Mouse (Mus musculus): Measurements from ENCODE around the gene Dnah9.

Gene Dnah9

DNA sequence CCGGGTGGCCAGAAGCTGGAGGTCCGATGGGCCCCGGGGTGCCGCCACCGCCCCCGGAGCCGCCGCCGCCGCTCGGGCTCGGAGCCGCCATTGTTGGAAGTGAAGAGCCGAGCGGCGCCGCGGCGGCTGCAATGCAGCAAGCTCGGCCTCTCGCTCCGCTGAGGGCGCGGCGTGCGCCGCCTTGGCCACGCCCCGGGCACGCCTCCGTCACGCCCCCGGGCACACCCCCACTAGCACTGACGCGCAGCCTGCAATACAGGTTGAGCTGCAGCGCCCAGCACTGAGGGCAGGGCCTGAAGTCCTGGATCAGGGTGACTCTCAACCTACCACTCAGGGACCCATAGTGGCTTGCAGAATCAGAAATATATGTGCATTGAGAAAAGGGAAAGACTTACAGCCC, 380.2 kb downstream of the Dnah9 start, which contains the start of gene Map2k4:
Map2k4 (minus strand) TSS at position 144 of the 400 bp plus-strand sequence.
- peak; percentile 97 for DNase-seq

DNA sequence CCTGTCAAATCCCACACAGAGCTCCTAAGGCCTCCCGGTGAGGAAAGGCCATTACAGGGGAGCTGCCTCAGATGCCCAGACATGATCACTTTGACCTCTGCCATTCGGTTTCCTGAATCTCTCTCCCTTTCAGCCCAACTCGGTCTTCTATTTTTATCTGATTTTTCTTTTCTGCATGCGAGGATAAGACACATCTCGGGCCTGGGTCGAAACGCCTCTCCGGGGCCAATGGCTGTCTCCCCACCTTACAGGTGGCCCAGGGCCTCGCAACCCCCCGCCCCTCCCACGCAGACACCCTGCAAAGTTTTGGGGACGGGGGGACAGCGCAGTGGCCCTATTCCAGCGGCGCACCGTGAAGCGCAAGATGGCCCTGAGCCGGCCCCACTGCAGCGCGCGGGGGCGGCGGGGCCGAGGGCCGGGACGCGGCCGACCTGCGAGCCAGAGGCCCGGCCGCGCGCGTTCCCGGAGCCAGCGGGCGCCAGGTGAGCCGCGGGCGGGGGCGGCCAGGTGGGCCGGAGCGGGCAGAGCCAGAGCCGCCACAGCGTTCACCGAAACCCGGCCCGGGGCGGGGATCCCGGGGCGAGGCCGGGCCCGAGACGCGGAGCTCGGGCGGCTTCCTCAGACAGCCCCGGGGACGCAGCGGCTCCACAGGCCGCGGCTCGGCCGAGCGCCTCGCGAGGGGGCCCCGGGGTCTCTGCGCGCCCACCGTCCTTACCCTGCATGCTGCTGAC, 380.8 kb downstream of the Dnah9 start:
- DNase-seq: no peak

DNA sequence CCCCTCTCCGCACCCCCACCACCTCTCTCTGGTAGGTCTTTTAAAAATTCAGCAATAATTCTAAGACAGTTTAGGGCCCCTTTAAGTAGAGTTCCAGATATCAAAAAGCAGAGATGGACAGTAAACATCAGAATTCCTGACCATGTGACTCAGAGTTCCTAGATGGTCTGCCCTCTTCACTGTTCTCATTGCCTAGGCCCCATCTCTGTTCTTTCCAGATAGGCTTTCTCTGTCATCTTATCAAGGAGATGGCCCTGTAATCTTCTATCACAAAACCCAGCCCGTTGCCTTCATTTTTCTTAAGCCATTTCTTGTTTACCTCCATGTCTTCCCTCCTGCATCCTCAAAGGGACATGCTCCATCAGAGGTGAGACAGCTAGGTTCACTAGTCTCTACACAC, 382.2 kb downstream of the Dnah9 start:
- DNase-seq: no peak

DNA sequence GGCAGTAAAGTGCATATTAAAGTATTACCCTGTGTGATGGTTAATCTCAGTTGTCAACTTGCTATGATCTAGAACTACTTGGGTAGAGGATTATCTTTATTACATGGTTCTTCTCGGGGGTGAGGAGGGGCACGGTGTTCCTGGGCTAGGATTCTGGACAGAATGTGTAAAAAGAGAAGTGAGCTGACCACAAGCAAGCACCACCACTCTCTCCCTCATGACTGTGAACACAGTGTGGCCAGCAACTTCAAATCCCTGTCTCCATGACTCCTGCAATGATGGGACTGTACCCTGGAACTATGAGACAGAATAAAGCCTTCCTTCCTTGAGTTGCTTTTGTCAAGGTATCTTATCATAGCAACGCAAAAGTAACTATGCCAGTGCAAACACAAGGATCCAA, 386.8 kb downstream of the Dnah9 start:
- DNase-seq: no peak
